Mouse (Mus musculus) heart, embryonic 14.5 days (tissue): ENCODE results near the gene Snx25. TPM values are rescaled to one million over a fixed set of nuclear protein-coding genes. Genes with fewer than 3 reads are reported as not detected.

Experiments
- ATAC-seq: fragments of 200-750 bp; cut with Nextera tagmentation; 2 replicates; pipeline ENCODE4 v1.8.0; 2017; ENCODE audit warnings: low read depth, moderate TSS enrichment; ENCODE audit not compliant: insufficient number of reproducible peaks, insufficient read depth, low FRiP score
- H3K27ac ChIP-seq, 2 experiments: fragments of 200-500 bp in 1 of 2; fragments of 300-500 bp in 1 of 2; sonication (generic) in 1 of 2; replicated peaks in 1 of 2; 2 replicates each; pipeline ENCODE4 v1.5.1; 2012 to 2014; ENCODE audit warnings: low read depth in 2 of 2, low read length in 2 of 2, control low read depth in 1 of 2, mild to moderate bottlenecking in 1 of 2, mixed read lengths in 1 of 2; ENCODE audit not compliant: control insufficient read depth in 1 of 2, insufficient read depth in 1 of 2
- H3K27me3 ChIP-seq: fragments of 300-500 bp; sonication (generic); 2 replicates; pipeline ENCODE4 v1.6.1; 2014; ENCODE audit warnings: mild to moderate bottlenecking, low read length, control low read depth; ENCODE audit not compliant: control insufficient read depth, insufficient read depth
- H3K36me3 ChIP-seq: fragments of 300-500 bp; sonication (generic); 2 replicates; pipeline ENCODE4 v1.6.1; 2014; ENCODE audit warnings: mild to moderate bottlenecking, control low read depth, low read length, mixed read lengths; ENCODE audit not compliant: control insufficient read depth, insufficient read depth
- H3K4me1 ChIP-seq, 2 experiments: fragments of 200-500 bp in 1 of 2; fragments of 300-500 bp in 1 of 2; sonication (generic) in 1 of 2; 2 replicates each; pipeline ENCODE4 v1.6.1; 2012 to 2014; ENCODE audit warnings: low read length in 2 of 2, control low read depth in 1 of 2, mixed read lengths in 1 of 2; ENCODE audit not compliant: control insufficient read depth in 2 of 2, insufficient read depth in 2 of 2
- H3K4me2 ChIP-seq: fragments of 300-500 bp; sonication (generic); 2 replicates; pipeline ENCODE4 v1.6.1; 2014; ENCODE audit warnings: mild to moderate bottlenecking, low read length
- H3K4me3 ChIP-seq, 2 experiments: fragments of 200-500 bp in 1 of 2; fragments of 300-500 bp in 1 of 2; sonication (generic) in 1 of 2; 2 replicates each; pipeline ENCODE4 v1.5.1; 2012 to 2014; ENCODE audit warnings: low read length in 2 of 2, mild to moderate bottlenecking in 2 of 2, control low read depth in 1 of 2, low read depth in 1 of 2, moderate library complexity in 1 of 2; ENCODE audit not compliant: control insufficient read depth in 1 of 2, insufficient read depth in 1 of 2
- H3K9ac ChIP-seq: fragments of 300-500 bp; sonication (generic); 2 replicates; pipeline ENCODE4 v1.6.1; 2014; ENCODE audit warnings: mild to moderate bottlenecking, low read length
- H3K9me3 ChIP-seq: fragments of 300-500 bp; sonication (generic); 2 replicates; pipeline ENCODE4 v1.6.1; 2016; ENCODE audit warnings: low read length, control low read depth; ENCODE audit not compliant: control insufficient read depth
- WGBS: fragments of 180-500 bp; shearing (Covaris S2); extraction: QIAGEN DNeasy Blood & Tissue Kit; methylation state at CpG from one replicate; pipeline ENCODE4 v1.1.7; 2014; 5-methylcytosine and 5-hydroxymethylcytosine counted together
- polyA plus RNA-seq: library from polyadenylated mRNA; unstranded; fragments of >200 nt; fragmentation: Nextera tagmentation; extraction: Ambion mirVana; gene quantifications from 2 replicates; pipeline ENCODE4 v1.2.1, GENCODE M21; 2014

The Snx25 gene
- polyA plus RNA-seq, 1 experiment from 2014 or later: 8.8 TPM

DNA sequence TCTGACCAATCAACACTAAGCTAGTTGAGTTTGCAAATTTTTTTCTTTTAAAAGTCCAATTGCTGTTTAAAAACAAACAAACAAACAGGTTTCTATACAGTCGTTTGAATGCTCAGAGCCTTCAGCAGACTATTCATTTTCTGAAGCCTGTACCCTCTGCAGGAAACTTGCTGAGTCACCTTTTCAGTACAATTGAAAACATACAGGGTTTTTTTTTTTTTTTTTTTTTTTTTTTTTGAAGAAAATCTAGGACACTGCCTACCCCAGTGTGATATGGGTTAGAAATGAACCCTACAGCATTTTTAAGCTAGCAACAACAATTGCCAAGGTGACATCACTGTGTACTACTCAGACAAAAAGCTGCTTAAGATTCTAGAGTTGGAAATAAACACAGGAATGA is 8.0 kb downstream of the Snx25 start:
- Histone ChIP-seq H3K4me1 (peaks cover 10 to 12% of the 10 kb centered on the region in 2 experiments), H3K9me3 (no peaks in the 10 kb centered on the region), H3K4me3 (no peak overlapping the region), H3K27ac (no peak overlapping the region), H3K36me3 (no peaks in the 10 kb centered on the region), H3K4me2 (no peak overlapping the region), H3K9ac (no peak overlapping the region), H3K27me3 (no peaks in the 10 kb centered on the region)
- 39% methylated on average over 1 of the region's 1 CpGs for WGBS
- no peak for ATAC-seq

DNA sequence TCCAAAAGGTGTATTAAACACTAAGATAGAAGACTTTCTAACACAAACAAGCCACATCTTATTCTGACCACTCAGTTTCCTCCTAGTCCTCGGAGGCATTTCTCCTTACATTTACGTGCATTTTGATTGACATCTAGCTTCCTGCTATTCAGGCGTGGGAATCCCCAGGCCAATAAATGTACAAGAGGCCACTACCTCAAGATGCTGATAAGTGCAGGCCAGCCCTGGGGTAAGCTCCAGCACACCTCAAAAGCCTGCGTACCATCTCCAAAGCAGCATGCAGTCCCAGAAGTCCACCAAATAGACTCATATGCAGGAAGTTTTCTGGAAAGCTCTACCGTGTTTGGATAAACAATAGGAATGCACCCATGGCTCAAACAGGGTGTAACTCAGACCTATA is 8.5 kb downstream of the Snx25 start:
- H3K27me3 ChIP-seq: no peaks in the 10 kb centered on the region
- no peaks in the 10 kb centered on the region for H3K36me3 ChIP-seq
- 52% methylated on average over 5 of the region's 5 CpGs for WGBS
- no peak for ATAC-seq
- no peaks in the 10 kb centered on the region for H3K9me3 ChIP-seq
- no peak overlapping the region for H3K4me2 ChIP-seq
- no peak overlapping the region for H3K27ac ChIP-seq
- H3K4me1 ChIP-seq: peaks cover 10 to 14% of the 10 kb centered on the region in 2 experiments
- no peak overlapping the region for H3K4me3 ChIP-seq
- no peak overlapping the region for H3K9ac ChIP-seq

DNA sequence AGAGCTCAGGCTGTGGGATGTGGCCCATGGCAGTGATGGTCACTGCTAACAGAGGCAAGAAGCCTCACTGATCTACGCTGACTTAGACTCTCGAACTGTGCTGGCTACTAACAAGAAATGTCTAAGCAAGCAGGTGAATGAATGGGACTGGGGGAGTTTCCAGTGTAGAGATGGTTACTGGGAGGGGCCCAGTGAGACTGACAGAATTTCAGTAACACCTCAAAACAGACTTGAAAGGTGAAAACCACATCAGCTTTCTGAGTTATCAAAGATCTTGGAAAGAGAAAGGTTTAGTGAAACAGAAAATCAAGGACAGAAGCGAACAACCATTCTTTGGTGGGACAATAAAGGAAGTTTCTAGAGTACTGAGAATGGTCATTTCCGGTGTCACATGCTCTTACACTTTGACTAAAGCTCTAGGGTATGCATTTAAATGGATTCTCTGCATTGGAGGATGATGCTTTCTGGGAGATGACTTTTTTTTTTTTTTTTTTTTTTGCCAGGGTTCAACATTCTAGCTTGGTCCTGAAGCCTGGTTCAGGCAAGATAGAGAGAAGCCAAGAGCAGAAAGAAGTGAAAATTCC is 9.4 kb downstream of the Snx25 start:
- WGBS: 91% methylated on average over 4 of the region's 4 CpGs
- H3K36me3 ChIP-seq: no peaks in the 10 kb centered on the region
- ATAC-seq: no peak

DNA sequence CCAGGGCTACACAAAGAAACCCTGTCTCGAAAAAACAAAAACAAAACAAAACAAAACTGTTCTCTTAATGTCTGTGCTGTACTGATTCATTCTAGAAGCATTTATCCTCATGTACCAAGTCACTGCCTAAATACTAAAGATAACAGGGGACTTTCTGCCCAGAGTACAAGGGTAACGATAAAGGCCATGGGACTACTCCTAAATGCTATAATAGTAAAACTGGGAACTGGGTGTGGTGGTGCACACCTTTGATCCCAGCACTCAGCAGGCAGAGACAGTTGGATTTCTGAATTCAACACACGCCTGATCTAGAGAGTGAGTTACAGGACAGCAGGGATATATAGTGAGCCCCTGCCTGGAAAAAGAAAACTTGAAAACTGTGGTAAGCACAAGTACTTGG is 10.3 kb downstream of the Snx25 start:
- H3K4me1 ChIP-seq: peaks cover 10 to 19% of the 10 kb centered on the region in 2 experiments
- no peak overlapping the region for H3K4me2 ChIP-seq
- ATAC-seq: no peak
- H3K4me3 ChIP-seq: no peak overlapping the region
- H3K27me3 ChIP-seq: no peaks in the 10 kb centered on the region
- no peaks in the 10 kb centered on the region for H3K9me3 ChIP-seq
- H3K27ac ChIP-seq: no peak overlapping the region
- WGBS: 87% methylated on average over 3 of the region's 3 CpGs
- no peaks in the 10 kb centered on the region for H3K36me3 ChIP-seq
- H3K9ac ChIP-seq: no peak overlapping the region

More for the DNA sequence above, 9.4 kb downstream of the Snx25 start:
- Histone ChIP-seq H3K9ac (no peak overlapping the region), H3K9me3 (no peaks in the 10 kb centered on the region), H3K4me3 (no peak overlapping the region), H3K4me2 (no peak overlapping the region), H3K27me3 (no peaks in the 10 kb centered on the region), H3K27ac (no peak overlapping the region), H3K4me1 (peaks cover 10 to 19% of the 10 kb centered on the region in 2 experiments)

DNA sequence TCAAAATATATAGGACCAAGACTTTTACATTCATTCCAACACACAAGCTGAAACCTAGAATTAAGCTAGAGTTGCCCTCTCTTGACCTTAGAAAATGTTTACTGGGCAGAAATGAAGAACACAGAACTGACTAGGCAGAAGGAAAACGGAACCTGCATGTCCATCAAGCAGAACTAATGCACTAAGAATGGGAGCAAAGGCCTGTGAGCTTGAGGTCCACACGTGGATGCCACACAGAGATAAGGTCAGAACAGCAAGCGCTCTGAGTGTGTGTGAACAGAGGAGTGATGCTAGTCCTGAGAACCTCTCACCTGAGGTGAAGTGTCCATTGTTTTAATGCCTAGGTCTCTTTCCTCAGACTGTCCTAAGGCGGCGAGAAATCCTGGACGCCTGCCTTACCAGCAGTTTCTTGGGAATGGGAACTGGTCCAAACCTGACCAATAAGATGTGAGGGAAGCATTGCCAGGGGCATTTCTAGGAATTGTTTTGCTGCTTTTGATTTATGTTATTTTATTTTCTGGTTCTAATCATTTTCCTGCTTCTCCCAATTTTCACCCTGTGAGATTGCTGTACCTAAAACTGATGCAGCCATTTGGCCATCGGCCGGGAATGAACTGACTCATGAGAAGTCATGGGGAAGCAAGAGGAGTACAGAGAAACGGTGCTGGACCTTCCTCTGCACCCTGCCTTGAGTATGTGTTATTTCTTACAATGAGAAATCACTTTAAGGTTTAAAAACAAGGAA is 11.4 kb downstream of the Snx25 start:
- Histone ChIP-seq H3K9me3 (no peaks in the 10 kb centered on the region), H3K27ac (no peak overlapping the region), H3K36me3 (no peaks in the 10 kb centered on the region), H3K4me2 (no peak overlapping the region), H3K4me1 (peaks cover 6 to 14% of the 10 kb centered on the region in 2 experiments), H3K9ac (no peak overlapping the region), H3K27me3 (no peaks in the 10 kb centered on the region), H3K4me3 (no peak overlapping the region)
- ATAC-seq: no peak
- WGBS: 78% methylated on average over 9 of the region's 9 CpGs

DNA sequence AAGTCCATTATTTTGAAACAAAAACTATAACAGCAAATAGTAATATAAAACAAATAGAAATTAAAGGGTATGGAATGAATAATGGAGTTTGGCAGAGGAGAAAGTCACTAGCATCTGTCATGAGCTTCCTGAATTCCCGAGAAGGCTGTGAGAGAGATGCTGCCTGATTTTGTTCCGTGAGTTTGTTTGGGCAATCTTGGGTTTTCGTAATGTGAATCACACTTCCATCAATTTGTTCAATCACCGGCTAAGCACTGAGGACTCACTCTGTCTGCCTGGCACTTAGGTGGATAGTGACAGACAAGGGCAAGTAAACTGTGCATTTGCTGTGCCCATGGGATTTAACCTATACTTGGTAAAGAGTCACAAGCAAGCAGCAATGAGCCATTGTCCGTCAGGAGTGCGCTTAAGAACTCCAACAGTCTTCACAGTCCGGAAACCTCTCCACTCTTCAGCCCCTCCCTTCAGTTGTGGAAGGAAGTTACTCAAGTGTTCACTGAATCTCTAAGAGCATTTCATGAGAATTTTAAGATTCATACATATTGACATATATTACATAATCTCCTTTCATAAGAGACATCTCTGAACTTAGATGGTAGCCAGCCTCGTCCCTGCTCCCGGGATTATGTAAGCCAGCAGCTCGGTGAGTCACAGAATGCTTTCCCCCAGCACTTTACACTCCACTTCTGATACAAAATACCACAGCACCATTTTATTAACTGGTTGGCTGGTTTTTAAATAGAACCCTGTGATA is 13.9 kb downstream of the Snx25 start:
- H3K27ac ChIP-seq: no peak overlapping the region

DNA sequence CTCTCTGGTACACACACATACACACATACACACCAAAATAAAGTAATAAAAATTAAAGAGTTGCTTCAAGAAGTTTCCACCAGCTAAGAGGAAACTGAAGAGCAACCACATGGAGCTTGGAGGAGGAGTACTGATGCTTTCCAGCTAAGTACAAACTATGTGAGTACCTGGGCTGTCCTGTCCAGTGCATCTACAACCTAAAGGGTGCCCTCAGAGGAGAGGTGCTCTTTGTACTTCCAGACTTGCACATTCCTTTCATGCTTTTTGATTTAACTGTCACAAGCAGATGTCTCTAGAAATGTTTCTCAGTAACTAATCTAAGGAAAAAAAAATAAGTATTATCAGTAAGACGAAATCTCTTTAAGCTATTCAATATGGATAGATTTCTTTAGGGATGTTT is 14.6 kb downstream of the Snx25 start:
- ATAC-seq: no peak
- WGBS: 76% methylated on average over 1 of the region's 1 CpGs
- H3K9me3 ChIP-seq: no peaks in the 10 kb centered on the region

More for the DNA sequence above, 13.9 kb downstream of the Snx25 start:
- no peak for ATAC-seq
- 74% methylated on average over 10 of the region's 10 CpGs for WGBS
- Histone ChIP-seq H3K9ac (no peak overlapping the region), H3K4me1 (peaks cover 4 to 7% of the 10 kb centered on the region in 2 experiments; a peak in 3 of 4 replicates), H3K4me3 (no peak overlapping the region), H3K4me2 (no peak overlapping the region), H3K27me3 (no peaks in the 10 kb centered on the region), H3K9me3 (no peaks in the 10 kb centered on the region), H3K36me3 (0 out of 2 replicates have a peak, but pooled peaks cover 4% of the 10 kb centered on the region)

More for the DNA sequence above, 14.6 kb downstream of the Snx25 start:
- peaks cover 4 to 7% of the 10 kb centered on the region in 2 experiments; a peak in 2 of 4 replicates for H3K4me1 ChIP-seq
- no peak overlapping the region for H3K27ac ChIP-seq
- no peak overlapping the region for H3K9ac ChIP-seq
- no peak overlapping the region for H3K4me2 ChIP-seq
- H3K27me3 ChIP-seq: no peaks in the 10 kb centered on the region
- no peak overlapping the region for H3K4me3 ChIP-seq
- H3K36me3 ChIP-seq: 0 out of 2 replicates have a peak, but pooled peaks cover 4% of the 10 kb centered on the region
